9 mouse cellular contexts compared by ENCODE assay signal in genomic region chr9:42183448-42183847, GRCm38 (mm10). TPM values are rescaled to one million over a fixed set of nuclear protein-coding genes. Genes with fewer than 3 reads are reported as not detected.
DNase-seq lines count a peak whose midpoint lies in the region; ATAC-seq lines count a peak whose summit lies in the region.
"Had no signal": no experiment of that assay in that cellular context is flagged by ENCODE, and none has a peak within 500 bp of the region (broad histone marks: within the 10 kb centered on the region; RNA-seq: fewer than 3 reads in every experiment).

No protein-coding gene starts in this region.

- no peak overlapping the region for H3K27ac ChIP-seq in heart, embryonic 12.5 days (ENCODE audit: poor library complexity, severe bottlenecking)
- H3K27ac ChIP-seq in heart, embryonic 15.5 days: 0 out of 2 replicates have a peak overlapping the region, but pooled peaks have one; percentile 13
- peak overlapping the region; percentile 72 for H3K27ac ChIP-seq in midbrain, embryonic 14.5 days (replicated peaks; ENCODE audit: low read depth, low read length)
- H3K27ac ChIP-seq: limb, embryonic 12.5 days had no signal

- no peaks in the 10 kb centered on the region for H3K9me3 ChIP-seq in heart, embryonic 12.5 days (replicated peaks)
- no peaks in the 10 kb centered on the region for H3K9me3 ChIP-seq in heart, embryonic 15.5 days (replicated peaks)
- no peaks in the 10 kb centered on the region for H3K9me3 ChIP-seq in midbrain, embryonic 14.5 days (ENCODE audit: control insufficient read depth, low read length)
- H3K9me3 ChIP-seq: limb, embryonic 12.5 days had no signal

- H3K4me1 ChIP-seq in heart, embryonic 12.5 days (replicated peaks): peaks cover 14% of the 10 kb centered on the region; the same call in 1 of the 2 replicates
- H3K4me1 ChIP-seq in heart, embryonic 15.5 days (replicated peaks): peaks cover 22% of the 10 kb centered on the region
- peaks cover 28% of the 10 kb centered on the region for H3K4me1 ChIP-seq in midbrain, embryonic 14.5 days (ENCODE audit: control insufficient read depth, insufficient read depth, low read length)

- H3K36me3 ChIP-seq in heart, embryonic 12.5 days: no peaks in the 10 kb centered on the region
- no peaks in the 10 kb centered on the region for H3K36me3 ChIP-seq in heart, embryonic 15.5 days
- no peaks in the 10 kb centered on the region for H3K36me3 ChIP-seq in midbrain, embryonic 14.5 days (ENCODE audit: control insufficient read depth, insufficient read depth, low read length)
- H3K36me3 ChIP-seq: limb, embryonic 12.5 days had no signal

- H3K4me2 ChIP-seq in heart, embryonic 12.5 days: no peak overlapping the region
- no peak overlapping the region for H3K4me2 ChIP-seq in heart, embryonic 15.5 days
- no peak overlapping the region for H3K4me2 ChIP-seq in midbrain, embryonic 14.5 days (ENCODE audit: low read length)
- H3K4me2 ChIP-seq: limb, embryonic 12.5 days had no signal

- H3K9ac ChIP-seq in heart, embryonic 12.5 days: no peak overlapping the region
- no peak overlapping the region for H3K9ac ChIP-seq in heart, embryonic 15.5 days
- no peak overlapping the region for H3K9ac ChIP-seq in midbrain, embryonic 14.5 days (replicated peaks; ENCODE audit: low read length)
- H3K9ac ChIP-seq: limb, embryonic 12.5 days had no signal

- H3K27me3 ChIP-seq in heart, embryonic 12.5 days (replicated peaks): no peaks in the 10 kb centered on the region
- no peaks in the 10 kb centered on the region for H3K27me3 ChIP-seq in heart, embryonic 15.5 days
- H3K27me3 ChIP-seq in midbrain, embryonic 14.5 days (ENCODE audit: control insufficient read depth, insufficient read depth, low read length): no peaks in the 10 kb centered on the region

- WGBS in heart, embryonic 12.5 days: 39% methylated on average over 5 of the region's 5 CpGs
- WGBS in heart, embryonic 15.5 days: 36% methylated on average over 5 of the region's 5 CpGs
- 22% methylated on average over 5 of the region's 5 CpGs for WGBS in midbrain, embryonic 14.5 days

- no peak overlapping the region for H3K4me3 ChIP-seq in heart, embryonic 12.5 days
- H3K4me3 ChIP-seq in heart, embryonic 15.5 days: no peak overlapping the region
- no peak overlapping the region for H3K4me3 ChIP-seq in midbrain, embryonic 14.5 days (replicated peaks; ENCODE audit: low read depth, low read length)
- H3K4me3 ChIP-seq: limb, embryonic 12.5 days had no signal

- DNase-seq in heart, adult 18-20 months: peak; percentile 74 to 77
- DNase-seq in fat pad, adult 2 months (ENCODE audit: extremely low read depth, low read depth, low spot score): peak; percentile 75
- DNase-seq in layer of hippocampus, postnatal 14 days (ENCODE audit: low spot score in 2 of 2): peak; percentile 79 to 92
- peak; percentile 71 for DNase-seq in midbrain, embryonic 14.5 days
- no peak for DNase-seq in spleen, postnatal 4 days (ENCODE audit: low spot score in 2 of 2)
- DNase-seq in ovary, postnatal 36 days (ENCODE audit: low spot score): no peak

- ATAC-seq in heart, embryonic 12.5 days (ENCODE audit: insufficient number of reproducible peaks, low FRiP score): no peak
- peak; percentile 66; the same call in 1 of the 2 replicates for ATAC-seq in heart, embryonic 15.5 days (replicated peaks; ENCODE audit: insufficient number of reproducible peaks, insufficient read depth, low FRiP score, low read depth)
- ATAC-seq in midbrain, embryonic 14.5 days (ENCODE audit: low FRiP score, low TSS enrichment): peak; percentile 57; the same call in 1 of the 2 replicates

RNA-seq across cellular contexts. Expression of gene Sorl1, which starts 59.4 kb away (rescaled TPM):
- 10 to 100 TPM; 13.0 to 19.8 TPM for total RNA-seq in heart, adult 18-20 months (2021)
- 9.5 and 9.6 TPM in 2 replicates for polyA plus RNA-seq in heart, embryonic 12.5 days (2016; fragmentation: Nextera tagmentation; extraction: Ambion mirVana)
- 2.3 and 4.8 TPM in 2 replicates for polyA plus RNA-seq in heart, embryonic 15.5 days (2015; fragmentation: Nextera tagmentation; extraction: Ambion mirVana)
- 100 to 1,000 TPM; 135 to 139 TPM for total RNA-seq in layer of hippocampus, postnatal 14 days (2021)
- polyA plus RNA-seq in midbrain, embryonic 14.5 days (2014; fragmentation: Nextera tagmentation; extraction: Ambion mirVana): 8.3 and 8.8 TPM in 2 replicates

Comparison
In these comparisons a context has a peak if more than half of its experiments do, and no peak if none do; other contexts are left out.
1. DNase-seq: peak in heart, adult 18-20 months (2 of 2), fat pad, adult 2 months (single experiment), layer of hippocampus, postnatal 14 days (2 of 2) and midbrain, embryonic 14.5 days (single experiment); none in spleen, postnatal 4 days (0 of 2) and ovary, postnatal 36 days (single experiment).